14 mouse cellular contexts compared by ENCODE assay signal in genomic region chr17:30244651-30245307, GRCm38 (mm10).
DNase-seq lines count a peak whose midpoint lies in the region; ATAC-seq lines count a peak whose summit lies in the region.
"Had no signal": no experiment of that assay in that cellular context is flagged by ENCODE, and none has a peak within 500 bp of the region (broad histone marks: within the 10 kb centered on the region; RNA-seq: fewer than 3 reads in every experiment).

No protein-coding gene starts in this region.

- no peak overlapping the region for H3K4me2 ChIP-seq in midbrain, embryonic 11.5 days
- peak overlapping the region; percentile 16 for H3K4me2 ChIP-seq in heart, embryonic 16.5 days (ENCODE audit: low read depth, low read length)
- H3K4me2 ChIP-seq in intestine, embryonic 16.5 days (ENCODE audit: low read depth, low read length), result no peak overlapping the region
- no peak overlapping the region for H3K4me2 ChIP-seq in neural tube, embryonic 15.5 days
- H3K4me2 ChIP-seq in forebrain, embryonic 11.5 days (ENCODE audit: low read depth, low read length, severe bottlenecking), result no peak overlapping the region
- H3K4me2 ChIP-seq: kidney, embryonic 15.5 days; liver, embryonic 11.5 days had no signal

- no peak for DNase-seq in midbrain, embryonic 10.5 days (ENCODE audit: low spot score)
- DNase-seq in midbrain, embryonic 11.5 days (ENCODE audit: low spot score, missing footprints), result no peak
- no peak for DNase-seq in lung, postnatal 36 days
- no peak for DNase-seq in right cerebral cortex, postnatal 10 days (ENCODE audit: low spot score in 2 of 2)
- no peak for DNase-seq in forebrain, embryonic 11.5 days (ENCODE audit: low spot score)
- DNase-seq: cerebellum, postnatal 25 days; layer of hippocampus, postnatal 36 days; right cerebral cortex, postnatal 4 days had no signal

- no peak overlapping the region for H3K9ac ChIP-seq in midbrain, embryonic 11.5 days (ENCODE audit: low read length)
- H3K9ac ChIP-seq in heart, embryonic 16.5 days (ENCODE audit: low read length), result peak overlapping the region; percentile 49
- H3K9ac ChIP-seq in intestine, embryonic 16.5 days (ENCODE audit: low read depth, low read length), result no peak overlapping the region
- H3K9ac ChIP-seq in neural tube, embryonic 15.5 days (replicated peaks), result no peak overlapping the region
- no peak overlapping the region for H3K9ac ChIP-seq in forebrain, embryonic 11.5 days (ENCODE audit: low read length)
- H3K9ac ChIP-seq: kidney, embryonic 15.5 days had no signal

- H3K36me3 ChIP-seq in midbrain, embryonic 10.5 days, result no peaks in the 10 kb centered on the region
- H3K36me3 ChIP-seq in midbrain, embryonic 11.5 days (ENCODE audit: control insufficient read depth, insufficient read depth, low read length), result no peaks in the 10 kb centered on the region
- H3K36me3 ChIP-seq in heart, embryonic 16.5 days (ENCODE audit: control insufficient read depth, insufficient read depth), result no peaks in the 10 kb centered on the region
- H3K36me3 ChIP-seq in intestine, embryonic 16.5 days (ENCODE audit: control insufficient read depth, insufficient read depth, low read length), result no peaks in the 10 kb centered on the region
- H3K36me3 ChIP-seq in neural tube, embryonic 15.5 days, result no peaks in the 10 kb centered on the region
- H3K36me3 ChIP-seq in forebrain, embryonic 11.5 days (ENCODE audit: control insufficient read depth, insufficient read depth, low read length), result no peaks in the 10 kb centered on the region
- H3K36me3 ChIP-seq: kidney, embryonic 15.5 days had no signal

- no peaks in the 10 kb centered on the region for H3K27me3 ChIP-seq in midbrain, embryonic 10.5 days (ENCODE audit: low read depth, poor library complexity, severe bottlenecking)
- no peaks in the 10 kb centered on the region for H3K27me3 ChIP-seq in midbrain, embryonic 11.5 days (ENCODE audit: control insufficient read depth, insufficient read depth, low read length)
- no peaks in the 10 kb centered on the region for H3K27me3 ChIP-seq in heart, embryonic 16.5 days (ENCODE audit: control insufficient read depth, insufficient read depth, low read length)
- no peaks in the 10 kb centered on the region for H3K27me3 ChIP-seq in intestine, embryonic 16.5 days (replicated peaks; ENCODE audit: control insufficient read depth, insufficient read depth, low read length)
- H3K27me3 ChIP-seq in neural tube, embryonic 15.5 days (replicated peaks), result no peaks in the 10 kb centered on the region
- H3K27me3 ChIP-seq in forebrain, embryonic 11.5 days (ENCODE audit: control insufficient read depth, insufficient read depth, low read length), result no peaks in the 10 kb centered on the region

- H3K27ac ChIP-seq in midbrain, embryonic 10.5 days (replicated peaks), result peak overlapping the region; percentile 66
- H3K27ac ChIP-seq in midbrain, embryonic 11.5 days (ENCODE audit: low read depth, low read length), result no peak overlapping the region
- H3K27ac ChIP-seq in heart, embryonic 16.5 days (ENCODE audit: low read length), result peak overlapping the region; percentile 80
- no peak overlapping the region; the same call in 1 of the 2 replicates for H3K27ac ChIP-seq in intestine, embryonic 16.5 days (ENCODE audit: low read length)
- no peak overlapping the region; the same call in 1 of the 2 replicates for H3K27ac ChIP-seq in neural tube, embryonic 15.5 days (replicated peaks)
- H3K27ac ChIP-seq in forebrain, embryonic 11.5 days (ENCODE audit: low read depth, low read length), result no peak overlapping the region
- H3K27ac ChIP-seq: kidney, embryonic 15.5 days had no signal

- no peaks in the 10 kb centered on the region for H3K9me3 ChIP-seq in midbrain, embryonic 10.5 days (replicated peaks)
- H3K9me3 ChIP-seq in midbrain, embryonic 11.5 days (ENCODE audit: control insufficient read depth, low read length), result no peaks in the 10 kb centered on the region
- no peaks in the 10 kb centered on the region for H3K9me3 ChIP-seq in heart, embryonic 16.5 days (replicated peaks; ENCODE audit: control insufficient read depth, low read length)
- no peaks in the 10 kb centered on the region for H3K9me3 ChIP-seq in intestine, embryonic 16.5 days (ENCODE audit: control insufficient read depth, low read length)
- no peaks in the 10 kb centered on the region for H3K9me3 ChIP-seq in neural tube, embryonic 15.5 days (replicated peaks)
- H3K9me3 ChIP-seq in forebrain, embryonic 11.5 days (ENCODE audit: control insufficient read depth, low read length), result no peaks in the 10 kb centered on the region
- H3K9me3 ChIP-seq: kidney, embryonic 15.5 days had no signal

- H3K4me1 ChIP-seq in midbrain, embryonic 10.5 days, result peaks cover 43% of the 10 kb centered on the region
- peaks cover 9% of the 10 kb centered on the region for H3K4me1 ChIP-seq in midbrain, embryonic 11.5 days (ENCODE audit: control insufficient read depth, insufficient read depth, low read length)
- H3K4me1 ChIP-seq in heart, embryonic 16.5 days (ENCODE audit: control insufficient read depth, insufficient read depth, low read length), result peaks cover 44% of the 10 kb centered on the region
- H3K4me1 ChIP-seq in intestine, embryonic 16.5 days (ENCODE audit: control insufficient read depth, insufficient read depth, low read length), result peaks cover 29% of the 10 kb centered on the region
- peaks cover 51% of the 10 kb centered on the region for H3K4me1 ChIP-seq in neural tube, embryonic 15.5 days
- peaks cover 8% of the 10 kb centered on the region; the same call in 1 of the 2 replicates for H3K4me1 ChIP-seq in forebrain, embryonic 11.5 days (replicated peaks; ENCODE audit: control insufficient read depth, insufficient read depth, low read length)

- WGBS in midbrain, embryonic 10.5 days, result 85% methylated on average over 14 of the region's 14 CpGs
- WGBS in midbrain, embryonic 11.5 days, result 80% methylated on average over 14 of the region's 14 CpGs
- 39% methylated on average over 14 of the region's 14 CpGs for WGBS in heart, embryonic 16.5 days
- WGBS in intestine, embryonic 16.5 days, result 49% methylated on average over 14 of the region's 14 CpGs
- WGBS in neural tube, embryonic 15.5 days, result 45% methylated on average over 14 of the region's 14 CpGs
- 78% methylated on average over 14 of the region's 14 CpGs for WGBS in forebrain, embryonic 11.5 days

- H3K4me3 ChIP-seq in midbrain, embryonic 10.5 days, result no peak overlapping the region
- H3K4me3 ChIP-seq in midbrain, embryonic 11.5 days (ENCODE audit: low read depth, low read length), result no peak overlapping the region
- H3K4me3 ChIP-seq in heart, embryonic 16.5 days (ENCODE audit: low read length), result no peak overlapping the region
- no peak overlapping the region for H3K4me3 ChIP-seq in intestine, embryonic 16.5 days (ENCODE audit: low read length)
- no peak overlapping the region for H3K4me3 ChIP-seq in neural tube, embryonic 15.5 days (replicated peaks)
- no peak overlapping the region for H3K4me3 ChIP-seq in forebrain, embryonic 11.5 days (ENCODE audit: low read depth, low read length)
- H3K4me3 ChIP-seq: erythroblast, embryonic 14.5 days; kidney, embryonic 15.5 days had no signal

- no peak for ATAC-seq in midbrain, embryonic 11.5 days (ENCODE audit: low FRiP score)
- peak; percentile 70 for ATAC-seq in heart, embryonic 16.5 days (replicated peaks; ENCODE audit: extremely low read depth, insufficient read depth, low FRiP score)
- peak; percentile 68 for ATAC-seq in intestine, embryonic 16.5 days
- 0 out of 2 replicates have a peak, but pooled peaks have one; percentile 19 for ATAC-seq in neural tube, embryonic 15.5 days (ENCODE audit: low FRiP score)
- no peak for ATAC-seq in forebrain, embryonic 11.5 days (replicated peaks; ENCODE audit: low FRiP score)

Comparison
In these comparisons a context has a peak if more than half of its experiments do, and no peak if none do; other contexts are left out.
1. H3K27ac ChIP-seq: peak in midbrain, embryonic 10.5 days (single experiment) and heart, embryonic 16.5 days (single experiment); none in midbrain, embryonic 11.5 days (single experiment), intestine, embryonic 16.5 days (single experiment), neural tube, embryonic 15.5 days (single experiment) and forebrain, embryonic 11.5 days (single experiment).
2. ATAC-seq: peak in heart, embryonic 16.5 days (single experiment), intestine, embryonic 16.5 days (single experiment) and neural tube, embryonic 15.5 days (single experiment); none in midbrain, embryonic 11.5 days (single experiment) and forebrain, embryonic 11.5 days (single experiment).